Mouse (Mus musculus) ES-Bruce4 (cell line): ENCODE data around the gene Slc4a8.

Experiments
- CTCF ChIP-seq: IDR thresholded peaks from one replicate; pipeline ENCODE4 v1.8.1; 2011; ENCODE audit warnings: low read depth, low read length
- POLR2A ChIP-seq: IDR thresholded peaks from one replicate; pipeline ENCODE4 v1.8.1; 2011; ENCODE audit warnings: low read length; ENCODE audit not compliant: insufficient read depth

DNA sequence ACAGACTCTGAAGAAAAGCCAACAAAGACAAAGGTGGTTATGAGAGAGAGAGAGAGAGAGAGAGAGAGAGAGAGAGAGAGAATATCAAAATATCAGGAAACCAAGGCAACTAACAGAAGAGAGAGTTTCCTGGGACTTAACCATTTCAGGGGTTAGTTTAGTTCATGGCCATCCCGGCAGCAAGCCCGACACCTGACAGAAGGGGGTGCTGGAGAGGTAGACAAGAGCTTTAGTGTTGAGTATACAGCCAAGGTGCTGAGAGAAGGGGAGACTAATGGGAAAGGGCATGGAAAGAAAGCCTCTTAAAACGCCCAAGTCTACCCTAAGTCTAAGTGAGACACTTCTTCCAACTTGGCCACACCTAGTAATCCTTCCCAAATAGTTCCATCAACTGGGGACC, 104.0 kb downstream of the Slc4a8 start:
- TF ChIP-seq POLR2A (no peak), CTCF (peak; percentile 64)
